ENCODE assay signal across 8 mouse cellular contexts in the genomic region with DNA sequence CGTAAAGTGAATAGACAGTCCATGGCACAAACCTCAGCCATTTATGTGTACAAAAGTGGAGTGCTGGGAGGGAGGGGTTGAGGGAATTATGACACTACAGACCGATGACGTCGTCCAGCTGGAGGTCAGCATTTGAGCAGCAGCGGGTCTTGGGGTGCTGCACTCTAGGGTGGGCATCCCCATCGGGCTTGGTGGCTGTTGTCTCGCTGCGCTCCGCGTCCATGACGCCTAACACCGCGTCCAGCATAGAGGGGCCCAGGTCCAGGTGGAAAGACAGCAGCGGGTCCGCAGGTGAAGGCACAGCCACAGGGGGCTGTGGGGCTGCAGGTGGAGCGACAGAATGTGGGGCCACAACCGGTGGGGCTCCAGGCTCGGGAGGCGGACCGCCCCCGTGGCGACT. TPM values are rescaled to one million over a fixed set of nuclear protein-coding genes. Genes with fewer than 3 reads are reported as not detected.
DNase-seq lines count a peak whose midpoint lies in the region; ATAC-seq and TF ChIP-seq lines count a peak whose summit lies in the region.

No protein-coding gene starts in this region.

- H3K9ac ChIP-seq in heart, embryonic 14.5 days (ENCODE audit: low read length): no peak overlapping the region
- H3K9ac ChIP-seq in ES-E14 (ENCODE audit: insufficient read depth, low read depth, low read length, poor library complexity, severe bottlenecking): peak overlapping the region; percentile 33; the same call in 1 of the 2 replicates
- no peak overlapping the region for H3K9ac ChIP-seq in forebrain, embryonic 12.5 days
- H3K9ac ChIP-seq in liver, embryonic 15.5 days: no peak overlapping the region; the same call in 1 of the 2 replicates

- in situ Hi-C loops in ES-E14 (cut with MboI; ENCODE audit: low sequenced_read_pairs in 2 of 2, unreplicated experiment in 2 of 2): no loop called here

- peaks cover 14 to 17% of the 10 kb centered on the region in 2 experiments for H3K4me1 ChIP-seq in heart, embryonic 14.5 days (ENCODE audit: control insufficient read depth in 2 of 2, insufficient read depth in 2 of 2, low read length in 2 of 2)
- peaks cover 9 to 24% of the 10 kb centered on the region in 2 experiments for H3K4me1 ChIP-seq in ES-E14 (ENCODE audit: control insufficient read depth in 2 of 2, insufficient read depth in 2 of 2, low read length in 2 of 2, poor library complexity in 1 of 2)
- peaks cover 29% of the 10 kb centered on the region for H3K4me1 ChIP-seq in forebrain, embryonic 12.5 days
- peaks cover 52% of the 10 kb centered on the region for H3K4me1 ChIP-seq in liver, embryonic 15.5 days (replicated peaks)

- ATAC-seq in heart, embryonic 14.5 days (ENCODE audit: insufficient number of reproducible peaks, insufficient read depth, low FRiP score, low read depth): no peak
- ATAC-seq in forebrain, embryonic 12.5 days (ENCODE audit: low FRiP score): no peak
- ATAC-seq in liver, embryonic 15.5 days (ENCODE audit: insufficient read depth): no peak

- no peaks in the 10 kb centered on the region for H3K9me3 ChIP-seq in heart, embryonic 14.5 days (ENCODE audit: control insufficient read depth, low read length)
- H3K9me3 ChIP-seq in ES-E14 (ENCODE audit: control insufficient read depth, insufficient read depth, low read depth, low read length): no peaks in the 10 kb centered on the region
- H3K9me3 ChIP-seq in forebrain, embryonic 12.5 days: no peaks in the 10 kb centered on the region
- H3K9me3 ChIP-seq in liver, embryonic 15.5 days (replicated peaks): no peaks in the 10 kb centered on the region

- peaks cover 21% of the 10 kb centered on the region for H3K36me3 ChIP-seq in heart, embryonic 14.5 days (ENCODE audit: control insufficient read depth, insufficient read depth, low read length)
- H3K36me3 ChIP-seq in ES-E14 (ENCODE audit: control insufficient read depth, insufficient read depth, low read length, poor library complexity, severe bottlenecking): peaks cover 15% of the 10 kb centered on the region
- peaks cover 18% of the 10 kb centered on the region for H3K36me3 ChIP-seq in forebrain, embryonic 12.5 days (replicated peaks)
- H3K36me3 ChIP-seq in liver, embryonic 15.5 days (replicated peaks): peaks cover 18% of the 10 kb centered on the region

- DNase-seq in heart, postnatal 4 days: no peak
- no peak for DNase-seq in ES-E14 (ENCODE audit: low read depth, low spot score)
- DNase-seq in natural killer cell, adult 2 months (ENCODE audit: low spot score in 2 of 2): no peak
- DNase-seq in kidney, adult 8-10 months: no peak
- DNase-seq in gastrocnemius, postnatal 4 days (ENCODE audit: low spot score in 2 of 2): no peak

- peak overlapping the region; percentile 96 for H3K4me2 ChIP-seq in heart, embryonic 14.5 days (ENCODE audit: low read length)
- peak overlapping the region; percentile 74 for H3K4me2 ChIP-seq in forebrain, embryonic 12.5 days
- peak overlapping the region; percentile 97 for H3K4me2 ChIP-seq in liver, embryonic 15.5 days

- no peak overlapping the region for H3K27ac ChIP-seq in heart, embryonic 14.5 days (replicated peaks in 1 of 2; ENCODE audit: control insufficient read depth in 1 of 2, insufficient read depth in 1 of 2, low read depth in 2 of 2, low read length in 2 of 2)
- no peak overlapping the region for H3K27ac ChIP-seq in ES-E14 (ENCODE audit: insufficient read depth, low read depth, low read length, poor library complexity, severe bottlenecking)
- H3K27ac ChIP-seq in forebrain, embryonic 12.5 days: no peak overlapping the region
- H3K27ac ChIP-seq in liver, embryonic 15.5 days (replicated peaks): no peak overlapping the region

- 22% methylated on average over 22 of the region's 22 CpGs for WGBS in heart, embryonic 14.5 days
- WGBS in forebrain, embryonic 12.5 days: 12% methylated on average over 22 of the region's 22 CpGs
- 22% methylated on average over 22 of the region's 22 CpGs for WGBS in liver, embryonic 15.5 days (ENCODE audit: insufficient replicate concordance)

- H3K4me3 ChIP-seq in heart, embryonic 14.5 days (ENCODE audit: control insufficient read depth in 1 of 2, insufficient read depth in 1 of 2, low read depth in 1 of 2, low read length in 2 of 2): peak overlapping the region in 1 of 2 experiments; percentile 76; a peak in 2 of 4 replicates
- peak overlapping the region; percentile 78 to 98; a peak in 3 of 4 replicates for H3K4me3 ChIP-seq in ES-E14 (ENCODE audit: insufficient read depth in 1 of 2, low read depth in 1 of 2, low read length in 2 of 2, poor library complexity in 1 of 2, severe bottlenecking in 1 of 2)
- H3K4me3 ChIP-seq in forebrain, embryonic 12.5 days (replicated peaks): peak overlapping the region; percentile 23
- H3K4me3 ChIP-seq in liver, embryonic 15.5 days (replicated peaks): peak overlapping the region; percentile 88; the same call in 1 of the 2 replicates

- 0 out of 2 replicates have a peak, but pooled peaks cover 8% of the 10 kb centered on the region for H3K27me3 ChIP-seq in heart, embryonic 14.5 days (ENCODE audit: control insufficient read depth, insufficient read depth, low read length)
- peaks cover 28% of the 10 kb centered on the region for H3K27me3 ChIP-seq in forebrain, embryonic 12.5 days
- H3K27me3 ChIP-seq in liver, embryonic 15.5 days: peaks cover 11% of the 10 kb centered on the region

TF ChIP-seq in ES-E14, 5 proteins besides CTCF, POLR2A, EP300 and RAD21:
- TF ChIP-seq HCFC1 (IDR thresholded peaks at IDR 0.05; ENCODE audit: borderline replicate concordance, insufficient read depth, low read length) (no peak), MAFK (IDR thresholded peaks at IDR 0.05; ENCODE audit: insufficient read depth, low read depth, low read length) (no peak), ZC3H11A (IDR thresholded peaks at IDR 0.05; ENCODE audit: borderline replicate concordance, low read depth, low read length) (no peak), CHD2 (IDR thresholded peaks at IDR 0.05; ENCODE audit: low read depth, low read length) (no peak), ZNF384 (IDR thresholded peaks at IDR 0.05; ENCODE audit: low read depth, low read length) (no peak)
TF ChIP-seq in ES-E14: peak in this region for 0.

RNA-seq across cellular contexts. Expression of a gene that starts 1.1 kb away (rescaled TPM):
- polyA plus RNA-seq in heart, embryonic 14.5 days (2014; fragmentation: Nextera tagmentation; extraction: Ambion mirVana): 1.5 and 2.9 TPM in 2 replicates
- total RNA-seq in heart, postnatal 4 days (2021): 1 to 10 TPM; 2.1 to 3.0 TPM
- 0.79 and 1.0 TPM in 2 replicates for total RNA-seq in ES-E14 (2012; rRNA removed)
- polyA plus RNA-seq in forebrain, embryonic 12.5 days (2016; fragmentation: Nextera tagmentation; extraction: Ambion mirVana): 3.0 TPM in 2 replicates
- 0.98 TPM in 2 replicates for polyA plus RNA-seq in liver, embryonic 15.5 days (2015; fragmentation: Nextera tagmentation; extraction: Ambion mirVana)
- 1 to 10 TPM; 3.1 to 3.9 TPM for total RNA-seq in gastrocnemius, postnatal 4 days (2021)

RNA-seq across cellular contexts. Expression of a gene that starts 13.4 kb away (rescaled TPM):
- 26.7 and 26.9 TPM in 2 replicates for polyA plus RNA-seq in heart, embryonic 14.5 days (2014; fragmentation: Nextera tagmentation; extraction: Ambion mirVana)
- total RNA-seq in heart, postnatal 4 days (2021): 10 to 100 TPM; 13.6 to 14.0 TPM
- total RNA-seq in ES-E14 (2012; rRNA removed): 13.3 and 17.2 TPM in 2 replicates
- 11.3 and 14.0 TPM in 2 replicates for polyA plus RNA-seq in forebrain, embryonic 12.5 days (2016; fragmentation: Nextera tagmentation; extraction: Ambion mirVana)
- polyA plus RNA-seq in liver, embryonic 15.5 days (2015; fragmentation: Nextera tagmentation; extraction: Ambion mirVana): 6.1 and 6.3 TPM in 2 replicates
- 10 to 100 TPM; 20.9 to 24.8 TPM for total RNA-seq in gastrocnemius, postnatal 4 days (2021)

RNA-seq across cellular contexts. Expression of a gene that starts 14.4 kb away (rescaled TPM):
- 27.0 and 43.6 TPM in 2 replicates for polyA plus RNA-seq in heart, embryonic 14.5 days (2014; fragmentation: Nextera tagmentation; extraction: Ambion mirVana)
- total RNA-seq in heart, postnatal 4 days (2021): 10 to 100 TPM; 63.7 to 77.8 TPM
- 77.2 and 115 TPM in 2 replicates for total RNA-seq in ES-E14 (2012; rRNA removed)
- 104 and 115 TPM in 2 replicates for polyA plus RNA-seq in forebrain, embryonic 12.5 days (2016; fragmentation: Nextera tagmentation; extraction: Ambion mirVana)
- polyA plus RNA-seq in liver, embryonic 15.5 days (2015; fragmentation: Nextera tagmentation; extraction: Ambion mirVana): 20.1 and 25.2 TPM in 2 replicates
- total RNA-seq in gastrocnemius, postnatal 4 days (2021): 10 to 100 TPM; 62.4 to 86.4 TPM

RNA-seq across cellular contexts. Expression of a gene that starts 32.0 kb away (rescaled TPM):
- polyA plus RNA-seq in heart, embryonic 14.5 days (2014; fragmentation: Nextera tagmentation; extraction: Ambion mirVana): 0.70 and 0.72 TPM in 2 replicates
- total RNA-seq in heart, postnatal 4 days (2021): 1 to 10 TPM; 1.1 to 2.1 TPM
- 11.9 and 21.0 TPM in 2 replicates for total RNA-seq in ES-E14 (2012; rRNA removed)
- 131 and 143 TPM in 2 replicates for polyA plus RNA-seq in forebrain, embryonic 12.5 days (2016; fragmentation: Nextera tagmentation; extraction: Ambion mirVana)
- polyA plus RNA-seq in liver, embryonic 15.5 days (2015; fragmentation: Nextera tagmentation; extraction: Ambion mirVana): 0.38 and 0.39 TPM in 2 replicates
- total RNA-seq in gastrocnemius, postnatal 4 days (2021): 1 to 10 TPM; 5.3 to 6.6 TPM
